ENCODE assay signal across 8 mouse cellular contexts in the genomic region with DNA sequence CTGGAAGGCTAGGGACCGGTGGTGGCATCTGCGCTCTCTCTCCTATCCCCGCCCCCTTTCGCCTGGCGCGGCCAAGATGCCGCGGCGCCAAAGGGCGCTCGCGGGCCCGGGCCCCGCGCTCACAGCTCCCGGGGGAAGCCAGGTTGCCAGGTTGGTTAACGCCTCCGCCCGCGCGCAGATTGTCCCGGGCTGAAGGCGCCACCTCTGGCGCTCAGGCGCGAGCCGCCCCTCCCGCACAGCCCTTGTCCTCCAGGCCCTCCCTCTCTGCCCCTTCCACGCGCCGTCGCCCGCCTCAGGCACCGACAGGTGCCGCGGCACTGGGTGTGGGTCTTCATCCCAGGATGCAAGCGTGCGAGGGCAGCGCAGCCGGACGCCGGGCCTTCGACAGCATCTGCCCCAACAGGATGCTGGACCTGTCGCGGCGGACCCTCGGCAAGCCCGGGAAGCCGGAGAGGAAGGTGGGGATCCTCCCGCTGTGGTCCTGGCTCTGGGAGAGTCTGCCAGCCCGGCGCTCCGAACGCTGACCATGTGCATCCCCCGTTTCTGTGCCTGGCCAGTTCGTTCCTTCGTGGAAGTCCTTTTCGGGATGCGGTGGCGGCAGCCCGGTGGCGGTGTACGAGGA. TPM values are rescaled to one million over a fixed set of nuclear protein-coding genes. Genes with fewer than 3 reads are reported as not detected.
DNase-seq lines count a peak whose midpoint lies in the region; ATAC-seq lines count a peak whose summit lies in the region.

Gene Mcidas, plus strand, starts transcription at position 315 of the 622 bp plus-strand sequence.

- peaks cover 94% of the 10 kb centered on the region for H3K27me3 ChIP-seq in hindbrain, embryonic 13.5 days
- peaks cover 96% of the 10 kb centered on the region for H3K27me3 ChIP-seq in liver, embryonic 13.5 days
- H3K27me3 ChIP-seq in neural tube, embryonic 11.5 days (ENCODE audit: control insufficient read depth, insufficient read depth, low read length), result peaks cover 93% of the 10 kb centered on the region

- peak; percentile 52 for ATAC-seq in hindbrain, embryonic 13.5 days (ENCODE audit: low FRiP score)
- ATAC-seq in liver, embryonic 13.5 days (ENCODE audit: low read depth), result no peak
- peak; percentile 42; the same call in 1 of the 2 replicates for ATAC-seq in neural tube, embryonic 11.5 days (ENCODE audit: insufficient read depth, low FRiP score, low TSS enrichment)

- peaks cover 37% of the 10 kb centered on the region for H3K4me1 ChIP-seq in hindbrain, embryonic 13.5 days (replicated peaks)
- peaks cover 17% of the 10 kb centered on the region for H3K4me1 ChIP-seq in liver, embryonic 13.5 days (replicated peaks)
- H3K4me1 ChIP-seq in neural tube, embryonic 11.5 days (ENCODE audit: control insufficient read depth, insufficient read depth, low read length), result peaks cover 15% of the 10 kb centered on the region; the same call in 1 of the 2 replicates

- no peak within 1 kb of the TSS for H3K27ac ChIP-seq in hindbrain, embryonic 13.5 days
- H3K27ac ChIP-seq in liver, embryonic 13.5 days, result no peak within 1 kb of the TSS
- H3K27ac ChIP-seq in neural tube, embryonic 11.5 days (ENCODE audit: low read depth, low read length), result no peak within 1 kb of the TSS

- intact Hi-C loops in gastrocnemius, postnatal 14 days (cut with DNase I; ENCODE audit: low total_unique reads), result no loop called here

- under 1% methylated on average over 52 of the region's 63 CpGs for WGBS in hindbrain, embryonic 13.5 days
- WGBS in liver, embryonic 13.5 days (ENCODE audit: insufficient replicate concordance), result 2% methylated on average over 63 of the region's 63 CpGs
- under 1% methylated on average over 53 of the region's 63 CpGs for WGBS in neural tube, embryonic 11.5 days

- H3K4me2 ChIP-seq in hindbrain, embryonic 13.5 days, result peak within 1 kb of the TSS; percentile 82
- H3K4me2 ChIP-seq in liver, embryonic 13.5 days, result peak within 1 kb of the TSS; percentile 59
- peak within 1 kb of the TSS; percentile 64 for H3K4me2 ChIP-seq in neural tube, embryonic 11.5 days (ENCODE audit: low read depth)

- peak within 1 kb of the TSS; percentile 46 for H3K4me3 ChIP-seq in hindbrain, embryonic 13.5 days
- H3K4me3 ChIP-seq in liver, embryonic 13.5 days (replicated peaks), result peak within 1 kb of the TSS; percentile 44
- peak within 1 kb of the TSS; percentile 36 for H3K4me3 ChIP-seq in neural tube, embryonic 11.5 days (ENCODE audit: low read depth, low read length)

- H3K9ac ChIP-seq in hindbrain, embryonic 13.5 days, result peak within 1 kb of the TSS; percentile 67
- H3K9ac ChIP-seq in liver, embryonic 13.5 days, result no peak within 1 kb of the TSS
- no peak within 1 kb of the TSS for H3K9ac ChIP-seq in neural tube, embryonic 11.5 days (ENCODE audit: low read length)

- no peaks in the 10 kb centered on the region for H3K9me3 ChIP-seq in hindbrain, embryonic 13.5 days
- no peaks in the 10 kb centered on the region for H3K9me3 ChIP-seq in liver, embryonic 13.5 days (replicated peaks)
- H3K9me3 ChIP-seq in neural tube, embryonic 11.5 days (ENCODE audit: control insufficient read depth, low read length), result no peaks in the 10 kb centered on the region

- H3K36me3 ChIP-seq in hindbrain, embryonic 13.5 days, result no peaks in the 10 kb centered on the region
- no peaks in the 10 kb centered on the region for H3K36me3 ChIP-seq in liver, embryonic 13.5 days
- H3K36me3 ChIP-seq in neural tube, embryonic 11.5 days (ENCODE audit: control insufficient read depth, insufficient read depth, low read length), result no peaks in the 10 kb centered on the region

- DNase-seq in right cerebral cortex, postnatal 4 days, result peak; percentile 10
- DNase-seq in right cerebral cortex, postnatal 36 days (ENCODE audit: low spot score in 2 of 2), result no peak
- peak; percentile 45 for DNase-seq in embryo, embryonic 10.5 days (ENCODE audit: low spot score)
- DNase-seq in liver, embryonic 13.5 days, result no peak
- peak; percentile 44 for DNase-seq in neural tube, embryonic 11.5 days (ENCODE audit: low spot score)
- no peak for DNase-seq in left cerebral cortex, adult 9 months (ENCODE audit: low spot score in 2 of 2)
- no peak for DNase-seq in gastrocnemius, postnatal 14 days

RNA-seq across cellular contexts. Expression of gene Mcidas, which starts in this region (rescaled TPM):
- 0.60 and 1.6 TPM in 2 replicates for polyA plus RNA-seq in hindbrain, embryonic 13.5 days (2015; fragmentation: Nextera tagmentation; extraction: Ambion mirVana)
- not detected in 2 replicates for polyA plus RNA-seq in liver, embryonic 13.5 days (2015; fragmentation: Nextera tagmentation; extraction: Ambion mirVana)
- not detected in 2 replicates for polyA plus RNA-seq in neural tube, embryonic 11.5 days (2014; fragmentation: Nextera tagmentation; extraction: Ambion mirVana)
- not detected for total RNA-seq in gastrocnemius, postnatal 14 days (2021)

Comparison
In these comparisons a context has a peak if more than half of its experiments do, and no peak if none do; other contexts are left out.
1. DNase-seq: peak in right cerebral cortex, postnatal 4 days (single experiment) and embryo, embryonic 10.5 days (single experiment); none in right cerebral cortex, postnatal 36 days (0 of 2), liver, embryonic 13.5 days (single experiment), left cerebral cortex, adult 9 months (0 of 2) and gastrocnemius, postnatal 14 days (single experiment).
2. Peak in DNase-seq, ATAC-seq, H3K4me3 ChIP-seq and H3K4me2 ChIP-seq in neural tube, embryonic 11.5 days; RNA of the gene not detected or under 1 TPM.
3. Peak in every context shown above with its lines, with median percentiles within 50 percentile points of each other: H3K4me2 ChIP-seq and H3K4me3 ChIP-seq.